Mouse (Mus musculus): ENCODE measurements at regions not wholly inside any gene's neighbourhood (a gene's known extent, or its start where the extent isn't known, plus 50 kb on each side); places are given as distances from the start of the nearest gene placed in this dataset.

DNA sequence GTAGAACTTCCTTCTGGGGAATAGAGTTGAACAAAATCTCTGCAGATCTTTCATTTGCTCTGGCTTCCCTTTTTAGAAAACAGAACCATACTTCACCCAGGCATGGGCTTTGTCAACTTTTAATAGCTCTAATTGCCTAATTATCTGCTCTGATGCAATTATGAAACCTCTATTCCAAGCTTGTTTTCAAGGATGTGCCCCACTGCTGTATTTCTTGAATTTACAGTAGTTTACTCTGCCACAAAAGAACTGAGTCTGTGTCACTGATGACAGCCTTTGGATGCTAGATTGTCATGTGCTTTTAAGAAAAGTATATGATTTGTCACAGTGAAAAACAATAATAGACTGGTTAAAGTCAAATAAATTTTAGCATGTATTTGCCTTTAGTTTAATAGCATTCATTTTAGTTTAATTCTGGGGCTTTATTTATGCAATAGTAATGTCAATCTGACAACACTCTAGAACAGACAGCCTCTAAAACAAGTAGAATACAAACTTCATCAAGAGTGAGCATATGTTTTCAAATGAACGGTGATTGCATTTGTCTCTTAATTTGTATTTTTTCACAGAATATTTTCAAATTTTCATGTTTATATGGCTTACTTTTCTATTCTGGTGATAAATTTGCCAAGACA lies 964.1 kb upstream of the Nudt12 start:
- no peak for TF ChIP-seq CTCF (conservative IDR thresholded peaks at IDR 0.05; ENCODE audit: insufficient read depth, insufficient read length, low read depth, low read length)
- no peak for TF ChIP-seq POLR2A (IDR thresholded peaks at IDR 0.05; ENCODE audit: low read depth, low read length)

All from kidney, adult 2 months (tissue).